Mouse (Mus musculus) megakaryocyte-erythroid progenitor cell, adult 5-6 weeks (primary cell): ENCODE data around the gene Pcgf2. TPM values are rescaled to one million over a fixed set of nuclear protein-coding genes. Genes with fewer than 3 reads are reported as not detected.
"Not testable (repeated sequence)": the region's sequence is repeated elsewhere in the genome, so short reads cannot be mapped to it uniquely, and the experiment has no call there.

ENCODE experiments used
- ATAC-seq: replicated peaks from 2 replicates; pipeline ENCODE4 v1.8.0; 2016; ENCODE audit warnings: mild to moderate bottlenecking, inconsistent platforms; ENCODE audit not compliant: severe bottlenecking, poor library complexity, low FRiP score, low TSS enrichment
- total RNA-seq, 2 experiments: library from RNA; stranded (forward) in 1 of 2; stranded (reverse) in 1 of 2; fragments of 200-1000, 215-1000 nt in 1 of 2; fragments of >200 nt in 1 of 2; fragmentation: Nextera tagmentation in 1 of 2; gene quantifications; 2 replicates each; pipeline ENCODE4 v1.2.3; 2014 to 2017

Gene Pcgf2
- total RNA-seq, 2 experiments from 2014 or later = 0.28 to 19.0 TPM

GRCm38 (mm10) chr11:97718281-97718860 is 18.1 kb upstream of the Pcgf2 start:
- ATAC-seq = no peak

GRCm38 (mm10) chr11:97717369-97718280 is 17.3 kb upstream of the Pcgf2 start:
- no peak for ATAC-seq

GRCm38 (mm10) chr11:97716021-97716420 is 15.7 kb upstream of the Pcgf2 start:
- no peak for ATAC-seq

GRCm38 (mm10) chr11:97714784-97715760 is 14.8 kb upstream of the Pcgf2 start:
- no peak for ATAC-seq

- ATAC-seq = no peak
These were observed 14.1 kb upstream of the Pcgf2 start for GRCm38 (mm10) chr11:97714356-97714755.

- ATAC-seq = no peak
These were observed 13.6 kb upstream of the Pcgf2 start for GRCm38 (mm10) chr11:97713896-97714295.

- no peak for ATAC-seq
These were observed 12.0 kb upstream of the Pcgf2 start for GRCm38 (mm10) chr11:97712286-97712685.

GRCm38 (mm10) chr11:97711200-97711900 is 11.1 kb upstream of the Pcgf2 start:
- ATAC-seq = no peak

GRCm38 (mm10) chr11:97710067-97710466 is 9.8 kb upstream of the Pcgf2 start:
- not testable (repeated sequence) for ATAC-seq

GRCm38 (mm10) chr11:97703039-97703826 is 2.9 kb upstream of the Pcgf2 start, which contains the start of gene Psmb3:
TSS of gene Psmb3 (plus strand) at chr11:97703399.
- peak; percentile 87 for ATAC-seq

GRCm38 (mm10) chr11:97702393-97702745 is 2.1 kb upstream of the Pcgf2 start:
- ATAC-seq = peak; percentile 22

GRCm38 (mm10) chr11:97701581-97702392 is 1.5 kb upstream of the Pcgf2 start:
- ATAC-seq = no peak

- no peak for ATAC-seq
These were observed 666 bp upstream of the Pcgf2 start for GRCm38 (mm10) chr11:97700746-97701580.

GRCm38 (mm10) chr11:97699626-97700002 is 683 bp downstream of the Pcgf2 start:
- no peak for ATAC-seq

- no peak for ATAC-seq
These were observed 1.3 kb downstream of the Pcgf2 start for GRCm38 (mm10) chr11:97698741-97699611.
